Mouse (Mus musculus) G1E (cell line): ENCODE data around the gene Gm49337. TPM values are rescaled to one million over a fixed set of nuclear protein-coding genes. Genes with fewer than 3 reads are reported as not detected.
"Not testable (repeated sequence)": the region's sequence is repeated elsewhere in the genome, so short reads cannot be mapped to it uniquely, and the experiment has no call there.

Experiments used
- ATAC-seq: 2 replicates; pipeline ENCODE4 v1.8.0; 2016; ENCODE audit warnings: mild to moderate bottlenecking; ENCODE audit not compliant: insufficient number of reproducible peaks, poor library complexity, low FRiP score, severe bottlenecking; ENCODE audit errors: extremely low read depth
- DNase-seq: peaks from one replicate; pipeline ENCODE4 v3.0.0; 2012; ENCODE audit warnings: low spot score
- H3K27me3 ChIP-seq: 2 replicates; pipeline ENCODE4 v1.6.1; 2012; ENCODE audit warnings: mild to moderate bottlenecking, low read length, inconsistent platforms; ENCODE audit not compliant: insufficient read depth
- H3K36me3 ChIP-seq: replicated peaks from 2 replicates; pipeline ENCODE3; 2012; ENCODE audit warnings: mild to moderate bottlenecking, inconsistent platforms
- H3K4me1 ChIP-seq: 2 replicates; pipeline ENCODE4 v1.6.1; 2012; ENCODE audit warnings: low read depth, low read length, inconsistent platforms, mixed read lengths; ENCODE audit not compliant: insufficient read depth
- H3K4me3 ChIP-seq: 2 replicates; pipeline ENCODE4 v1.5.1; 2012; ENCODE audit warnings: low read depth, mild to moderate bottlenecking, inconsistent platforms, low read length, moderate library complexity, mixed read lengths
- H3K9me3 ChIP-seq: replicated peaks from 2 replicates; pipeline ENCODE4 v1.6.1; 2012; ENCODE audit warnings: inconsistent platforms
- CTCF ChIP-seq: IDR thresholded peaks from 2 replicates; pipeline ENCODE4 v1.5.1; 2012; ENCODE audit warnings: low read depth, low read length, inconsistent platforms, mixed read lengths
- GATA1 ChIP-seq: IDR thresholded peaks from 2 replicates; pipeline ENCODE4 v1.6.1; 2012; ENCODE audit warnings: borderline replicate concordance, low read length, inconsistent platforms, mixed read lengths
- GATA2 ChIP-seq: IDR thresholded peaks from 2 replicates; pipeline ENCODE4 v1.6.1; 2012; ENCODE audit warnings: low read depth, low read length, inconsistent platforms, borderline replicate concordance
- POLR2AphosphoS5 ChIP-seq: IDR thresholded peaks from 2 replicates; pipeline ENCODE4 v1.6.1; 2012; ENCODE audit warnings: low read depth, low read length, inconsistent platforms; ENCODE audit not compliant: insufficient replicate concordance
- TAL1 ChIP-seq: conservative IDR thresholded peaks from 2 replicates; pipeline ENCODE4 v1.6.1; 2012; ENCODE audit warnings: low read depth, low read length, inconsistent platforms, mixed read lengths
- polyA plus RNA-seq: library from polyadenylated mRNA; stranded (reverse); fragments of >175 nt; gene quantifications from 2 replicates; pipeline ENCODE4 v1.2.3, GENCODE M21; 2012
- total RNA-seq, 2 experiments: library from RNA; stranded (forward) in 1 of 2; stranded (reverse) in 1 of 2; fragments of 200-1000 nt in 1 of 2; fragments of >200 nt in 1 of 2; fragmentation: Nextera tagmentation in 1 of 2; gene quantifications; 2 replicates each; pipeline ENCODE4 v1.2.3; 2014 to 2017

Gm49337 gene
- total and polyA plus RNA-seq, 3 experiments = not detected

- Histone ChIP-seq H3K9me3 (no peaks in the 10 kb centered on the region), H3K36me3 (no peaks in the 10 kb centered on the region), H3K4me1 (peaks cover 16% of the 10 kb centered on the region), H3K4me3 (no peak overlapping the region), H3K27me3 (no peaks in the 10 kb centered on the region)
- DNase-seq = no peak
- no peak for ATAC-seq
- TF ChIP-seq GATA2 (no peak), TAL1 (no peak), POLR2AphosphoS5 (no peak), GATA1 (no peak), CTCF (no peak)
Observed at GRCm38 (mm10) chr4:116215895-116216605, 42.9 kb downstream of the Gm49337 start.

- peaks cover 16% of the 10 kb centered on the region for H3K4me1 ChIP-seq
- H3K36me3 ChIP-seq = no peaks in the 10 kb centered on the region
- H3K4me3 ChIP-seq = no peak overlapping the region
- H3K9me3 ChIP-seq = no peaks in the 10 kb centered on the region
- H3K27me3 ChIP-seq = no peaks in the 10 kb centered on the region
- ATAC-seq (no peak), DNase-seq (no peak)
- TF ChIP-seq GATA1 (no peak), POLR2AphosphoS5 (no peak), TAL1 (no peak), GATA2 (no peak), CTCF (no peak)
Observed at GRCm38 (mm10) chr4:116217046-116217445, 43.9 kb downstream of the Gm49337 start.

- not testable (repeated sequence) for H3K4me3 ChIP-seq, H3K9me3 ChIP-seq, ATAC-seq, H3K27me3 ChIP-seq, DNase-seq, H3K36me3 ChIP-seq
- H3K4me1 ChIP-seq = peaks cover 20% of the 10 kb centered on the region
Observed at GRCm38 (mm10) chr4:116217661-116218060, 44.5 kb downstream of the Gm49337 start.

- no peaks in the 10 kb centered on the region for H3K9me3 ChIP-seq
- no peak for DNase-seq
- no peaks in the 10 kb centered on the region for H3K27me3 ChIP-seq
- no peaks in the 10 kb centered on the region for H3K36me3 ChIP-seq
- TF ChIP-seq GATA2 (no peak), CTCF (no peak), TAL1 (no peak), GATA1 (no peak), POLR2AphosphoS5 (no peak)
- no peak overlapping the region for H3K4me3 ChIP-seq
- H3K4me1 ChIP-seq = peaks cover 24% of the 10 kb centered on the region
- no peak for ATAC-seq
Observed at GRCm38 (mm10) chr4:116219056-116219455, 45.9 kb downstream of the Gm49337 start.

GRCm38 (mm10) chr4:116220071-116220650 lies 47.0 kb downstream of the Gm49337 start:
- no peak for TF ChIP-seq CTCF
- no peak for TF ChIP-seq GATA1
- TF ChIP-seq POLR2AphosphoS5 = no peak
- H3K4me1 ChIP-seq = peaks cover 24% of the 10 kb centered on the region

GRCm38 (mm10) chr4:116220780-116221139 lies 47.6 kb downstream of the Gm49337 start:
- Histone ChIP-seq H3K9me3 (no peaks in the 10 kb centered on the region), H3K4me3 (peak overlapping the region; percentile 76), H3K4me1 (peaks cover 24% of the 10 kb centered on the region), H3K27me3 (no peaks in the 10 kb centered on the region), H3K36me3 (no peaks in the 10 kb centered on the region)
- DNase-seq = no peak
- TF ChIP-seq POLR2AphosphoS5 (no peak), CTCF (no peak), TAL1 (no peak), GATA1 (no peak), GATA2 (no peak)
- no peak for ATAC-seq

More at GRCm38 (mm10) chr4:116220071-116220650, 47.0 kb downstream of the Gm49337 start:
- ATAC-seq (no peak), DNase-seq (no peak)
- Histone ChIP-seq H3K9me3 (no peaks in the 10 kb centered on the region), H3K36me3 (no peaks in the 10 kb centered on the region), H3K27me3 (no peaks in the 10 kb centered on the region), H3K4me3 (peak overlapping the region; percentile 76)
